Mouse (Mus musculus): ENCODE measurements around the gene Prpf38b.
"Not testable (repeated sequence)": the region's sequence is repeated elsewhere in the genome, so short reads cannot be mapped to it uniquely, and the experiment has no call there.

Prpf38b gene

GRCm38 (mm10) chr3:108900681-108901080, 10.8 kb downstream of the Prpf38b start:
- in situ Hi-C loops (cut with MseI, MboI), result no loop called here

GRCm38 (mm10) chr3:108900147-108900546, 11.4 kb downstream of the Prpf38b start:
- in situ Hi-C loops (cut with MseI, MboI), result no loop called here

GRCm38 (mm10) chr3:108898640-108899039, 12.9 kb downstream of the Prpf38b start:
- in situ Hi-C loops (cut with MseI, MboI), result no loop called here

DNA sequence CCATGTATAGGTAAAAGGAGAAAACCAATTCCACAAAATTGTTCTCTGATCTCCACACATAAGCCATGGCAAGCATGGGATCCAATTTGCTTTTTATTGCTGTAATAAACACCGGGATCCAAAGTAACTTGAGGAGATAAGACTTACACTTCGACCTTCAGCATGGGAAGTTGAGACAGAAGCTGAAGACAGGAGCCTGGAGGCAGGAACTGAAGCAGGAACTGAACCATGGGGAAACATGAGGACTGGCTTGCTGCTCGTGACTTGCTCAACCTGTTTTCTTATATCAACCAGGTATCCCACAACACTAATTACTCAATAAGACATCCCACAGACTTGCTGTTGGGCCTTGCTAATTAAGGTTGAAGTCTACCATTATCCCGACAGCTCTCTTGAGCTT, 18.6 kb downstream of the Prpf38b start:
- in situ Hi-C loops (cut with MseI, MboI), result no loop called here

DNA sequence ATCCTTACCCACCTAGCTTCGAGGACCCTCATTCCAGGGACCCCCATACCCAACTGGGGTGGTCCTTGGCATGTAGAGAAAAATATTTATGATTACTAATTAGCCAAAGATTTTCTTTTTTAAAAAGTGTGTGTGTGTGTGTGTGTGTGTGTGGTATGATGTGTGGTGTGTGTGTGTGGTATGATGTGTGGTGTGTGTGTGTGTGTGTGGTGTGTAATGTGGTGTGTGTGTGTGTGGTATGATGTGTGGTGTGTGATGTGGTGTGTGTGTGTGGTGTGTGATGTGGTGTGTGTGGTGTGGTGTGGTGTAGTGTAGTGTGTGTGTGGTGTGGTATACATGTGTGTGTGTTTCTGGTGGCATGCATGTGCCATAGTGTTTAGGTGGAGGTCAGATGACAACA, 19.4 kb downstream of the Prpf38b start:
- in situ Hi-C loops (cut with MseI, MboI), result no loop called here

- in situ Hi-C loops (cut with MseI, MboI), result no loop called here
These were observed 21.6 kb downstream of the Prpf38b start, which contains the start of gene Fndc7 for GRCm38 (mm10) chr3:108889908-108890307. Gene Fndc7, minus strand, starts transcription at chr3:108890008.

DNA sequence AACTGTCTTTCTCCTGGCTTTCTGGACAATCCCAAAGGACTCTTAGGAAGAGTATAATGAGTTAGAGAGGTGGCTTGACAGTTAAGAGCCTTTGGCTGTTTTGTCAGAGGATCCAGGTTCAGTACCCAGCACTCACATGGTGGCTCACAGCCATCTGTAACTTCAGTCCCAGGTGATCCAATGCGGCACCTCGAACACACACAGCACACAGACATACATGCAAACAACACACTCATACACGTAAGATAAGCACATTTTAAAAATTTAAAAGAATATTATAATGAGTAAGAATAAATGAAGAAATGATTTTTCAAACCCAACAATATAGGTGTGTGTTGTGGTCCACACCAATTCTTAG, 23.9 kb downstream of the Prpf38b start:
- in situ Hi-C loops (cut with MseI, MboI), result no loop called here

DNA sequence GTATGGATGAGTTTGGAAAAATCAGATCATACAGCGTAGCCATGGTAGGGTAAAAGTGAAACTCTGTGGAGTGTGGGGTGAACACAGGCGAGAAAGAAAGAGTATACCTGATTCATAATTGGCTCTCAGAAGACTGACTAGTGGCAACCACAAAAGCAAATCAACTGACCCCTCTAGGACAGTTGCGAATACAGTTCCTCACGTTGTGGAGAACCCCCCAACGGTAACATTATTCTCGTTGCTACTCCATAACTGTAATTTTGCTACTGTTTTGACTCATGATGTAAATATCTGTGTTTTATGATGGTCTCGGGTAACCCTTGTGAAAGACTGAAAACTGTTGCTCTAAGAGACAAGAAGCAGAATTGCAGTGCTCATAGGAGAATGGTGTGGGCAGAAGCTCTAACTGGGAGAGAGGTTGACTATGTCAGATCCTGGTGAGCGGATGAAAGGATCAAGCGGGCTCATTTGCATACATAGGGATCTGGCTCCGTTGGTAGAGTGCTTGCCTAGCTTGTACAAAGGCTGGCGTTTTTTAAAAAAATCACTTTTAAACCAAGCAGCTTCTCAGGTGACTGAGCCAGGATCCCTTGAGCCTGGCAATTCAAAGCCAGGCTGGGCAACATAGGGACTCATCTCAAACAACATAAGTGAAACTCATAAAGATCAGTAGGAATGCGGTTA, 24.5 kb downstream of the Prpf38b start:
- in situ Hi-C loops (cut with MseI, MboI), result no loop called here

DNA sequence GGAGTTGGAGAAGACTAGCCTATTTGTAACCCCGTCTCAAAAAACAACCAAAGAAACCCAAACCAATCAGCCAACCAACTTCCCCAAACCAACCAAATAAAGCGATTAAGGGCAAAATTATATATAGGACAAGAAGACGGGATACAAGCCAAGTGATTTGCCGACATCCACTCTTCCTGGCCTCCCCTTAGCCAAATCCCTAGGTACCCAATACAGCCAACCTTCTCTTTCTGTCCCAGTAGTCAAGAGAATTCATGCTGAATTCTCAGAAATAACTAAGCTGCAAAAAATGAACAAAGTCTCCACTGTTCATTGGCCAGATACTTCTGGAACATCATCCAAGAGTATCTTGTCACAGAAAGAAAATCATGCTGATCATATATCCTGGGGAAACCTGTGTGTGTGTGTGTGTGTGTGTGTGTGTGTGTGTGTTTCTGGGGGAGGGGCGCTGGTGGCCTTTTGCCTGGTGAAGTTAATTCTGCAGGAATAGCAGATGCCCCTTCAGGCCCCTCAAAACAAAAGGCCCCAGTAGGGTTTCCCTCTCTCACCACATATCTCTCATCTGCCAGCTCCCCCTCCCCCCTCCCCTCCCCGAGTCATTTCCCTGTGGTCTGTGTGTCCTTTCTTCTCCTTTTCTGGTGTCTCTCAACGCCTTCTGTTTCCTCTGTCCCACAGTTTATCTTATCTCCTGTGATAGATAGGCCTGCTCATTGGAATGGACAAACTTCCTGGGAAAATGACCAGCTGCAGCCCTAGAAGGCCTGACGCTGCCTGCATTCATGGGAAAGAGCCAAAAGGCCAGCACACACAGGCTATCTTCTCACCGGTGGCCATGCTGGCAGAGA, 25.6 kb downstream of the Prpf38b start:
- in situ Hi-C loops (cut with MseI, MboI), result no loop called here

DNA sequence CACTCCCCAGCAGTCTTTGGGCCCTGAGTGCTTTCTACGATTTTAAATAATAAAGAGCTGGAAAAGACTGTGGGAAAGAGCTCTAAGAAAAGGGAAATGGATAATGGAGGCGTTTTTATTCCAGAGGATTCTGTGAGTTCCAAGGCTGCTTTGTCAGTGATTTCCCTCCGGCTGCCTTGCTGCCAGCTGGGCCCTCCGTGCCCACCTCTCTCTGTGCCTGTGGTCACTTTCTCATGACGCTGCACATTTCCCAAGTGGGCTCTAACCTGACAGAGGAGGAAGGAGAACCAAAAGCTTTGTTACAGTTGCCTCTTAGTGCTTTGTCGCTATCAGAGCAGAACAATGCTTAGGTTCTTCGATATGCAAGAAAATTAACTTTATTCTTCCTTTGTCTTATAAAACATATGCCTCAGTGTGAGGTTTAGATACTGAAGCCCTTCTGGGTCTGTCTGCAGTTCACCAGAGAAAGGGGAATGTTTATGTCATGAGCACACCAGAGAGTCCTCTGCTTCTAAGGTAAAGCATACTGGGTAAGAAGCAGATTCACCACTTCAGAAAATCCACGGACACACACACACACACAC, 26.7 kb downstream of the Prpf38b start:
- in situ Hi-C loops (cut with MseI, MboI), result no loop called here

- in situ Hi-C loops (cut with MseI, MboI), result no loop called here
These were observed 28.5 kb downstream of the Prpf38b start for GRCm38 (mm10) chr3:108883067-108883466.

DNA sequence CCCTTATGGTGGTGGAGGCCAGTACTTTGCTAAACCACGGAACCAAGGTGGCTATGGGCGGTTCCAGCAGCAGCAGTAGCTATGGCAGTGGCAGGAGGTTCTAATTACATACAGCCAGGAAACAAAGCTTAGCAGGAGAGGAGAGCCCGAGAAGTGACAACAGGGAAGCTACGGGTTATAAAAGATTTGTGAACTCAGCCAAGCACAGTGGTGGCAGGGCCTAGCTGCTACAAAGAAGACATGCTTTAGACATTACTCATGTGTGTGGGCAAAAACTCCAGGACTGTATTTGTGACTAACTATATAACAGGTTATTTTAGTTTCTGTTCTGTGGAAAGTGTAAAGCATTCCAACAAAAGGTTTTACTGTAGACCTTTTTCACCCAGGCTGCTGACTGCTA, 29.7 kb downstream of the Prpf38b start:
- in situ Hi-C loops (cut with MseI, MboI), result not testable (repeated sequence)

DNA sequence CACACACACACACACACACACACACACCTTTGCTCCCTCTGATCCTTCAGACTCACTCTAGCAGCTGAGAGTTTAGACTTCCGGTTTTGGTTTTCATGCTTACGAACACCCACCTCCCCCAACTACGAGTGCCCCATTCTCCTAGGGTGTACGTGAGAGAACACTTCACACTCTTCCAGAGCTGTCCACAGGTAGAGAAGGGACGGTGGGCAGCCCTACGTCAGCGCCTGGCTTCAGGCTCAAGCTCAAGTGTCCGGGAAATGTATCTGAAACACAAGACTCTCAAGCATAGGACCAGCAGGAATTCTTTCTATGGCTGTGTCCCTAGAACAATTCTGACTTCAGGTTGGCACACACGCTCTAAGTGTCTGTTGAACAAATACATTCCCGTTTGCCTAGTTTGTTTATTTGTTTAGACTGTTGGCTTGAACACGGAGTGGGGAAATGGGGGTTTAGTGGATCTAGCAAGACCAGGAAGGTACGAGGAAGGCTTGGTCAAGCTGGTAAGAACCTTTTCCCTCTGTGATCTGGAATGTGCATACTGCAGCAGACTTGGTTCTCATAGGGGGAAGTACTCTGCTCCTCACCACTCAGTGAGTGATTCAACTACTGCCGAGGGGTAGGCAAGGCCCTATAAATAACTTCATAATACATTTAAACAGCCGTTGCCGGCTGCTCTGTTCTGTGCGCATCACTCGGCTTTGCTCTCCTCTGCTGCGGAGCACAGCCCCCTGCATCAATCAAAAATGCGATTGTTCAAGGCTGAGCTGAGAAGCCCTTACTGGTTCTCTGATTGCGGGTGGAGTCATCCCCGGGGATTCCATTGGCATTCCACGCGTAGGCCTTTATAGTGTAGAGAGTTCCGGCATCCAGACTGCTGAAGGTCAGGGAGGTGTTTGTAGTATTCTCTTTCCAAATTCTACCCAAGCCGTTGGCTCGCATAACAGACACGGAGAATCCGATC, 30.7 kb downstream of the Prpf38b start:
- in situ Hi-C loops (cut with MseI, MboI), result no loop called here

DNA sequence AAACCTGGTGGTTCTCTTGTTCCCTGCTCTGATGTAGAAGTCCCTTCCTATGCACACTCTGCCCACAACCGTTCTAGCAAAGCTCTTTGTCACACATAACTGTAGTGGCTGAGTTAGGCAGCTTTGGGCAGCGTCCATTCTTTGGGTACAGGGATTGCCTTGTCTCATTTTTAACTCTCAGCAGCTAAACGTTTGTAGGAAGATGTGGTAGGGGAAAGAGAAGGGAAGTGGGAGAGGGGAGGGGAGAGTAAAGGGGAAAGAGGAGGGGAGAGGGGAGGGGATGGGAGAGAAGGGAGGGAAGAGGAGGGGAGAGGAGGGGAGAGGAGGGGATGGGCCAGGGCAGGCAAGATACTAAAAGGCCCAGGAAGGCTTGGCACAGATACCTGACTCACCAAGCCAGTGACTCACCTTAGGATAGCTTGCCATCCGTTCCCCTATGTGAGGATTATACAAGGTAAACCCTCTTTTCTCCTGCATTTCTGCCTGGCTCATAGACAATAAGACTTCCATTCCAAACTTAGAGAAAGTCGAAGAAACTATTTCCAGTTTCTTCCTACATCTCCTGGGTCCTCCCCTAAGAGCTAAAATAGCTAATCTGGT, 31.6 kb downstream of the Prpf38b start:
- in situ Hi-C loops (cut with MseI, MboI), result no loop called here

DNA sequence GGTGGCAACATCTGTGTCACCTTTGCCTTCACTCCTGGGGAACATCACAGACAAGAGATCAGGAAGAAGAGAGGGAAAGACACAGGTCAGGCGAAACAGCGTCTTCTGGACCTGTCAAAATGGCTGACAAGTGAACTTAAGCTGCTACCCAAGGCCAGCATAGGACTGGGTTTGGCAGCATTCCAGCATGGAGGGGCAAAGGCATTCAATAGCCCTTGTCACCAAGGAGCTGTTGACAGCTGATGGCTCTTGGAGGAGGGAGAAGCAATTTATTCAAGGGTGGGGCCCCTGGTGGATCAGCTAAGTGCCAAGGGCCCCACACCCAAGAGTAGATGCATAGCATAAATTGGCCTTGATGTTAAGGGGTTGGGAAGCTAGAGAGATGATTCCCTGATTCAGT, 32.4 kb downstream of the Prpf38b start:
- in situ Hi-C loops (cut with MseI, MboI), result no loop called here

DNA sequence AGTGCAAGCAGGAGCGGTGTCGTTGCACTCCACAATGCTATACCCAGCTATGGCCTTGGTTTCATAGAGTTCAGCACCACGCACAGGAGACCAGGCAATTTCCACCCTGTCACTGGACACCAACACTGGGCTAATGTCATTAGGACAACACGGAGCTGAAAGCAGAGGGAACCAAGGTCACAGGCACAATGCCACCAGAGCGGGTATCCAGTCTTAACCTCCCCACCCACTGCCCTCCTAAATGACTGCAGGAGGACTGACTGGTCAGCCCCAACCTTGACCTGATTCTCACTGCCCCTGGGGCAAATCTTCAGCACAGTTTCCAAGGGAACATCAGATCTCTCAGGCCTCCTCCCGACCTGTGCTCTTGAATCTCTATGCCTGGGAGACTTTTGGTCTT, 40.9 kb downstream of the Prpf38b start:
- in situ Hi-C loops (cut with MseI, MboI), result no loop called here

DNA sequence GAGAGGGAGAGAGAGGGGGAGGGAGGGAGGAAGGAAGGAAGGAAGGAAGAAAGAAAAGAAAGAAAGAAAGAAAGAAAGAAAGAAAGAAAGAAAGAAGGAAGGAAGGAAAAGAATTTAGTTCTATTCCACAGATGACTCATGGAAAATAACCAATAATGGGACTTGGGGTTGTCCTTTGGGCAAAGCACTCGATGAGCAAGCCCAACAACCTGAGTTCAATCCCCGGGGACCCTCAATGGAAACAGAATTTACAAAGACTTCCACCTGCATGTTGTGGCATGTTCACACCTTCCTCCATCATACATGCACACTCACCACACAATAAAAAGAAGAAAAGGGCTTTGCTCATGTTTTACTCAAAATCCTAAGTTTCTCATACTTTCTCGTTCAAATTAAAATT, 44.1 kb downstream of the Prpf38b start:
- in situ Hi-C loops (cut with MseI, MboI), result no loop called here

DNA sequence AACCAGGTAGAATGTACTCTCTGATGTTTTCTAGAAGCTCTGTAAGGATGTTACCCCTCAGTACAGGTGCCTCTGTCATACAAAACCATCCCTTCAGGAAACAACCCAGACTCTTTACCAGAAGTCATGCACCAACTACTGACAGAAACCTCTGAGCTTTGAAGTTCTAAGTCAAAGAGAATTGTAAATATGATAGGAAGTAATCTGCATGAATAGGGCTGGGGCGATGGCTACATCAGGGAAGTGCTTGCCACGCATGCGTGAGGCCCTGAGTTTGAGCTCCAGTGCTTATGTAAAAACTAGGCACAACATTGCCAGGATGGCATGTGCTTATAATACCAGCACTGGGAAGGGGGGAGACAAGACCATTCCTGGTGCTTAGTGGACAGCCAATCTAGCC, 45.9 kb downstream of the Prpf38b start:
- in situ Hi-C loops (cut with MseI, MboI), result no loop called here

GRCm38 (mm10) chr3:108865129-108865528, 46.4 kb downstream of the Prpf38b start:
- in situ Hi-C loops (cut with MseI, MboI), result no loop called here

GRCm38 (mm10) chr3:108863091-108863490, 48.4 kb downstream of the Prpf38b start:
- in situ Hi-C loops (cut with MseI, MboI), result no loop called here

- in situ Hi-C loops (cut with MseI, MboI), result not testable (repeated sequence)
These were observed 49.2 kb downstream of the Prpf38b start for GRCm38 (mm10) chr3:108862282-108862681.

All from mouse trophoblast stem cell (cell line).